Mouse (Mus musculus) 3T3-L1 (cell line): Measurements from ENCODE around the gene Lyrm1.

Experiments
- DNase-seq: peaks from one replicate; pipeline ENCODE4 v3.0.0-alpha.2; 2015; ENCODE audit warnings: low read depth, low spot score

Lyrm1 gene

DNA sequence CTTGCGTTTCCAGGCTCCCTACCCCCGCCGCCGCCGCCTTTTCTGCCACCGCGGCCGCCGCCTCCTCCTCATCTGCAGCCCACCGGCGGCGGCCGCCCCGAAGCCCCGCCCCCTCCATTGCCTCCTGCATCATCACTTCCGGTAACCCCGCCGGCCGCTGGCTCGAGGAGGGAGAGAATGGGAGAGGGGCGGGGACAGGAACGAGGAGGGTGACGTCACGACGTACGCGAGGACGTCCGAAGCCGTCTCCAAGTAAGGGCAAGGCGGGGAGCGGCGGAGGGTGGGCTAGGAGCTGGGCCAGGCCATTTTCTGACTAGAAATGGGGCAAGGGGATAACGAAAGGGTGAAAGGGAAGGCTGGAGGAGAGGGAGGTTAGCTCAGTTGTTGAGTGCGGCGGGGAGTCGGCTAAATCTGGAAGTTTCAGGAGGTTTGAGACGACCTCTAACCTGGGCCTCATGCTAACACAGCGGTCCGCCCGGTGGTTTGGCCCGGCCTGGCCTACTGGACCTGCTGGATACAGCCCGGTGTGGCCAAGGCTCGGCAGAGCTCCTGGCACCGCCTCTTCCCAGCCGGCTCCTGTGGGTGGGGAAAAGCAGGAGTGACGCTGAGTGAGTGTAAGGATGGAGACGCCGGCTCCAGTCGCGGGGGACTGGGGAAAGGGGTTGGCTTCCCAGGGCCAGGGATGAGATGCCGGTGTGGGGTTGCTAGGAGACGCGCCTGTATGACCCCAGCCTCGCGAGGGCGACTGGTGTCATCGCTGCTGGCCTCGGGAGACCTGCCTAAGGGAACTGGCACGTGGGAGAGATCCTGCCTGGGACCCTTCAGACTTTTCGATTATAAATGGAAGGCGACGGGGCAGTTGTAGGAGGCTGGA is at the start of gene Lyrm1, which contains the start of gene Dcun1d3:
TSS of gene Lyrm1 (plus strand) at position 223 of the 874 bp plus-strand sequence.
TSS of gene Dcun1d3 (minus strand) at position 660 of the 874 bp plus-strand sequence.
- peak; percentile 93 for DNase-seq

DNA sequence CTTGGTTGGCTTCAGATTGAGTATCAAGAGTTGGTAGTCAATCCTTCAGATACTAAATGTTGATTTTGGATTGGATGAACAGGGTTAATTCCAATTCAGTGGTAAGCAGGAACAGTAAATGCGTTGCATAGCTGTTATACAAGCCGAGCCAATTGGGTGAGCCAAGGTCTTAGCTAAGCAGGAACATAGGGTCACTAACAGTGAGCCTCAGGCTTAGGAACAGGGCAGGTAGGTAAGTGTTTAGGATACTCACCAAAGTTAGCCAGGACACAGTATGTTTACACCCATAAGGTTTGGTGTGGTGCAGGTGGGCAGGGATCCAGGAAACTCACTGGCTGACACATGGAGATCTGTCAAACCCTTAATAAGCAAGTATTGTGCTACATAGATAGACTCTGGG is 48.3 kb upstream of the Lyrm1 start:
- DNase-seq: no peak

GRCm38 (mm10) chr7:119849096-119849495 is 46.6 kb upstream of the Lyrm1 start:
- DNase-seq: peak; percentile 69

DNA sequence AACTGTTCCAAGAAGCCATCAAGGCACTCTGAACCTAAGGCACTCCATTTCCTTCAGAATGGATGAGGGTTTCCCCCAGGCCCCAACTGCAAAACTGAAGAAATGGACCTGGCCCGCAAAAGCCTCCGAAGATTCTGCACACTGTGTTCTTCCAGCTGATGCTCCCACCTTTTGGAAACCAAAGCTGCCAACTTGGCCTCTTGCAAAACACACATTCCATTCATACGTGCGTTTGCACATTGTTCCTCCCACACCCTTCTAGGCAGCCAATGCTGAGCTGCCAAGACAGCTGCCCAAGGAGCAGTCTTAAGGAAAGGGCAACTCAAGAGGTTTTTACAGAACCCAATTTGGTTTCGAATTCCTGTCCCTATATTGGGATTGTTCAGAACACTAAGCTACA is 44.9 kb upstream of the Lyrm1 start:
- peak; percentile 76 for DNase-seq

- no peak for DNase-seq
Observed at GRCm38 (mm10) chr7:119852494-119852893, 43.2 kb upstream of the Lyrm1 start.

- no peak for DNase-seq
Observed at GRCm38 (mm10) chr7:119853186-119853585, 42.5 kb upstream of the Lyrm1 start.

DNA sequence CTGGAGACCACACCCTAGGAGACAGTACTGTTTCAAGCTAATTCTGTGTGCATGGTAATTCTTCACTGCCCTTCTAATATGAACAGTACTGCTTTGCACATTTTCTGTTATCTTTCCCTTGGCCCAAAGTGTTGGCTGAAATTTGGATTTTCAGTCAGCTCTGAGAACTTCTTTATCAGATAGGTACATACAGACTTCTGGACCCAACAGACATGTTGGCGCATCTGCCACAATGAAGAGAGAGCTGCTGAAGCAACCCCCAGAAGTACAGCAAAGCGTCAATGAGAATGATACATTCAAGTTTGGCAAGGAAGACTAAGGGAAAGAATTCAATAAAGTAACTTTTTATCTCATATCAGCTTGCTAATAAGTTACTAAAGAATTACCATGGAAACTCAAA is 41.3 kb upstream of the Lyrm1 start:
- no peak for DNase-seq

DNA sequence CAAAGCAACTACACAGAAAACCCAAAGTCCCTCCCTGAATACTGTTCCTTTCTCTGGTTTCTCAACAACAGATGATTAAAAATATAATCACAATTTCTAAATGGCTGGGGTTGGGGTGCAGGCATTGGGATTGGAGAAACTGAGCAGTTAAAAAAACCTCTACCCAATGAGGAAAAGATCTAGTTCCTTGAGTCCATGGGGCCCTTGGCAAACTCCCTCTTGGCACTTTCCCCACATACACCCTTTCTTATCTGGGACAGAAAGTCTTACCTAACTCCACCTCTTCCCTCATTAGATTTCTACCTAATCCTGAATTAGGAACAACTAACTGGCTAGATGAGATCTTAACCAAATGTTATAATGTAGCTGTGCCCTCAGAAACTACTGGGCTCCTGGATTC is 40.6 kb upstream of the Lyrm1 start:
- no peak for DNase-seq

- no peak for DNase-seq
Observed at GRCm38 (mm10) chr7:119859476-119859875, 36.2 kb upstream of the Lyrm1 start.

DNA sequence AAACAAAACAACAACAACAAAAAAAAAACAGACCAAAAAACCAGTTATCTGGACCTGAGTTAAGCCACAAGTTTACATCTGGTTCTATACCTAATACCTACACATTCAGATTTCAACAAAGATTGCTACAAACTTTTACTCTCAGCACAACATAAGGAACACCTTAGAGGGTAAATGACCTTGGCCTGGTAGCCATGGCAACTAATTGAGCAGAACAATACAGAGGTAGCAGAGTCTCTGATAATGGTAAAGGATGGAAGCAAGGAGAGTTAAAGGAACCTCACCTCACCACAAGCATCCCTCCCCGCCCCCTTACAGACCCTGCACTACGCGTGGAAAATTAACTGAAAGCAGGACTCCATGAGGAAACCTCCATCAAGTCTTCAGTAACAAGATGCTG is 35.5 kb upstream of the Lyrm1 start:
- DNase-seq: no peak

GRCm38 (mm10) chr7:119860554-119860953 is 35.1 kb upstream of the Lyrm1 start:
- DNase-seq: no peak

DNA sequence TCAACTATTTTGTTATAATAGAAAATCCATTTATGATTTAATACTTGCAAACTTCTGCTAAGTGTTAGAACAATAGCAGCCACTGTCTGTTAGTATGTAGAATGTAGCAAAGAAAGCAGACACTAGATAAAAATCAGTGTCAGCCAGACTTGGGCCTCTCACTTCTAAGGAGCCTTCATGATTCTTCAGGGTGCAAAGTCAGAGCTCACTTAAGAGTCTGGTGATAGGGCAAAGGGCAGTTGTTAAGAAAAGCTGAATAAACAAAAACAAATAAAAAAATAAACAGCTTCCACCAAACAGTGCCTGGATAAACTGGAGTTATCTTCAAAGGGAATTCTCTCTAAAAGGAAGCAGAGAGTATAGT is 34.7 kb upstream of the Lyrm1 start:
- no peak for DNase-seq

- DNase-seq: peak; percentile 83
Observed at GRCm38 (mm10) chr7:119861335-119862091, 34.1 kb upstream of the Lyrm1 start.

GRCm38 (mm10) chr7:119862167-119862566 is 33.5 kb upstream of the Lyrm1 start:
- peak; percentile 10 for DNase-seq

DNA sequence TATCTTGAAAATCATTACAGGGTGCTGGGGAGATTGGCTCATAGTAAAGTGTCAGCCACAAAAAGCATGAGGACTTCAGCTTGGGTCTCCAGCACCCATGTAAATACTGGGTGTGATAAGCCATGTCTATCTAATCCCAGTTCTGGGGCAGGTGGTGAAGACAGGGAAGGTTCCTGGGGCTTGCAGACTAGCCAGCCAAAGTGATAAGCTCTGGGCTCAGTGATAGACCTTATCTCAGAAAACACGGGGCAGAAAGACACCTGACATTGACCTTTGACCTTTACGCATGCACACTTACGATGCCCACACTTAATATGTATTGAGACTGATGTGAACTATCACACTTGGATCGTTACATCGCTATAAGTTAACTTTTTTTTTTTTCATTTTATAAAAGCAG is 31.2 kb upstream of the Lyrm1 start:
- no peak for DNase-seq

DNA sequence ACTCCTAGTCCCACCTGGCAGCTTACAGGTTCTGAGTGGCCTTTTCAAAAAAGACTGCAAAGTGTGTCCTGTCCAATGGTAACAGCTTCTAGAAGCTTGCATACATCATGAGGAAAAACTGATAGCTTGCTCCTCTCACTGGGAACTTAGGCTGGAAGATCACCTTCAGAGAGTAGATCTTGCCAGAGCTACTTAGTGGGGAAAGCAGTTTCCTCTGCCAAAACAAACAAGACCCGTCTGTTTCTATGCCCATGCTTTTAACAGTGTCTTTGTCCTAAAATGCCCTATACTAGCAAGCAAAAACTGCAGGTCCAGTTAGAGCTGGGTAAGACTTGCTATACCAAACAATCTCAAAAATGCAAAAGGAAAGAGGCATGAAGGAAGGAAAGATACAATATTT is 29.5 kb upstream of the Lyrm1 start:
- DNase-seq: no peak

- DNase-seq: no peak
Observed at GRCm38 (mm10) chr7:119872204-119872603, 23.5 kb upstream of the Lyrm1 start.

GRCm38 (mm10) chr7:119873050-119873449 is 22.6 kb upstream of the Lyrm1 start:
- no peak for DNase-seq

- DNase-seq: no peak
Observed at GRCm38 (mm10) chr7:119875776-119876440, 19.8 kb upstream of the Lyrm1 start.

- DNase-seq: no peak
Observed at GRCm38 (mm10) chr7:119879171-119879570, 16.5 kb upstream of the Lyrm1 start.

DNA sequence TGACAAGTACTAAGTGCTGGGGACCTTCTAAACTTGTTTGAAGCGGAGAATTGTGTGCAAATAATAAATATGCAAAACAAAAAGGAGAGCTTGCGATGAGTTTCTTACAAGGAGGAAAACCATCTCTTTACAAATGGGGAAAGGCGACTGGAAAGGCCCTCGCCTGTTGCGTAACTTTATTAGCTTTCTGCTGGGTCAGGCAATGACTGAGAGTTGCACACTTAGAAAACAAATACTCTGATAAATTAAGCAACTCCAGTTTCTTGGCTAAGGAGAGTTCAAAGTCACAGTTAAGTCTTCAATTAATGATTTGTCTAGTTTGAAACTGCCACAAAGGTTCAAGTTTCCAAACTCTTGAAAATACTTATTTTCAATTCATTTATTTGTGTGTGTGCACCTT is 15.3 kb upstream of the Lyrm1 start:
- no peak for DNase-seq

GRCm38 (mm10) chr7:119881229-119881628 is 14.4 kb upstream of the Lyrm1 start:
- no peak for DNase-seq
